Comparison of ENCODE assay signal across 21 mouse cellular contexts in the genomic region with DNA sequence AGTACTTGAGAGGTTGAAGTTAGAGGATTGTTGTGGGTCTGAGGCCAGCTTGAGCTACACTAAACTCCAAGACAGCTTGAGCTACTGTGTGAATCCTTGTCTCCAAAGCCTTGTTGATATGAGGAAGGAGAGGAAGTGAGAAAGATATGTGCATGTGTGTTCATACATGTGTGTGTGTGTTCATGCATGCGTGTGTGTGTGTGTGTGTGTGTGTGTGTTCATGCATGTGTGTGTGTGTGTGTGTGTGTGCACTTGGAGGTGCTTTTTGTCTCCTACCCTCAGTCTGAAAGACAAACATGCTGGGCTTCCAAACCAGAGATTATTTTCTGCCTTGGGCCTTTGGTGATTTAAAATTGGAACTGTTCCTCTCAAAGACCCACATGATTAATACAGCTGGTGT.
DNase-seq lines count a peak whose midpoint lies in the region; ATAC-seq lines count a peak whose summit lies in the region.
"Had no signal": no experiment of that assay in that cellular context is flagged by ENCODE, and none has a peak within 500 bp of the region (broad histone marks: within the 10 kb centered on the region; RNA-seq: fewer than 3 reads in every experiment).

No protein-coding gene starts in this region.

- no peaks in the 10 kb centered on the region for H3K27me3 ChIP-seq in midbrain, embryonic 11.5 days (ENCODE audit: control insufficient read depth, insufficient read depth, low read length)
- H3K27me3 ChIP-seq in midbrain, embryonic 14.5 days (ENCODE audit: control insufficient read depth, insufficient read depth, low read length), result no peaks in the 10 kb centered on the region
- H3K27me3 ChIP-seq in embryonic facial prominence, embryonic 15.5 days, result no peaks in the 10 kb centered on the region
- H3K27me3 ChIP-seq: forebrain, embryonic 13.5 days; forebrain, embryonic 15.5 days had no signal

- WGBS in midbrain, embryonic 11.5 days, result 94% methylated on average over 1 of the region's 1 CpGs
- 85% methylated on average over 1 of the region's 1 CpGs for WGBS in midbrain, embryonic 14.5 days
- 84% methylated on average over 1 of the region's 1 CpGs for WGBS in embryonic facial prominence, embryonic 15.5 days

- no peaks in the 10 kb centered on the region for H3K36me3 ChIP-seq in midbrain, embryonic 11.5 days (ENCODE audit: control insufficient read depth, insufficient read depth, low read length)
- H3K36me3 ChIP-seq in midbrain, embryonic 14.5 days (ENCODE audit: control insufficient read depth, insufficient read depth, low read length), result no peaks in the 10 kb centered on the region
- no peaks in the 10 kb centered on the region for H3K36me3 ChIP-seq in embryonic facial prominence, embryonic 15.5 days
- H3K36me3 ChIP-seq: forebrain, embryonic 15.5 days had no signal

- no peak for ATAC-seq in midbrain, embryonic 11.5 days (ENCODE audit: low FRiP score)
- ATAC-seq in midbrain, embryonic 14.5 days (ENCODE audit: low FRiP score, low TSS enrichment), result no peak
- ATAC-seq in embryonic facial prominence, embryonic 15.5 days (ENCODE audit: insufficient number of reproducible peaks, low FRiP score, low TSS enrichment, low read depth), result no peak
- ATAC-seq: forebrain, embryonic 13.5 days; forebrain, embryonic 15.5 days; forebrain, postnatal 0 days had no signal

- H3K4me1 ChIP-seq in midbrain, embryonic 11.5 days (ENCODE audit: control insufficient read depth, insufficient read depth, low read length), result no peaks in the 10 kb centered on the region
- no peaks in the 10 kb centered on the region for H3K4me1 ChIP-seq in midbrain, embryonic 14.5 days (ENCODE audit: control insufficient read depth, insufficient read depth, low read length)
- peaks cover 19% of the 10 kb centered on the region for H3K4me1 ChIP-seq in embryonic facial prominence, embryonic 15.5 days
- H3K4me1 ChIP-seq: forebrain, embryonic 15.5 days had no signal

- H3K27ac ChIP-seq in midbrain, embryonic 11.5 days (ENCODE audit: low read depth, low read length), result no peak overlapping the region
- no peak overlapping the region for H3K27ac ChIP-seq in midbrain, embryonic 14.5 days (replicated peaks; ENCODE audit: low read depth, low read length)
- H3K27ac ChIP-seq in embryonic facial prominence, embryonic 15.5 days (replicated peaks), result peak overlapping the region; percentile 55; the same call in 1 of the 2 replicates
- H3K27ac ChIP-seq: forebrain, embryonic 13.5 days; forebrain, embryonic 15.5 days had no signal

- no peak overlapping the region for H3K4me2 ChIP-seq in midbrain, embryonic 11.5 days
- no peak overlapping the region for H3K4me2 ChIP-seq in midbrain, embryonic 14.5 days (ENCODE audit: low read length)
- H3K4me2 ChIP-seq in embryonic facial prominence, embryonic 15.5 days (replicated peaks), result no peak overlapping the region
- H3K4me2 ChIP-seq: forebrain, embryonic 13.5 days; forebrain, embryonic 15.5 days had no signal

- no peaks in the 10 kb centered on the region for H3K9me3 ChIP-seq in midbrain, embryonic 11.5 days (ENCODE audit: control insufficient read depth, low read length)
- H3K9me3 ChIP-seq in midbrain, embryonic 14.5 days (ENCODE audit: control insufficient read depth, low read length), result no peaks in the 10 kb centered on the region
- H3K9me3 ChIP-seq in embryonic facial prominence, embryonic 15.5 days (replicated peaks), result no peaks in the 10 kb centered on the region
- H3K9me3 ChIP-seq: forebrain, embryonic 13.5 days; forebrain, embryonic 15.5 days had no signal

- no peak overlapping the region for H3K4me3 ChIP-seq in midbrain, embryonic 11.5 days (ENCODE audit: low read depth, low read length)
- H3K4me3 ChIP-seq in midbrain, embryonic 14.5 days (replicated peaks; ENCODE audit: low read depth, low read length), result no peak overlapping the region
- H3K4me3 ChIP-seq in embryonic facial prominence, embryonic 15.5 days (replicated peaks), result no peak overlapping the region
- H3K4me3 ChIP-seq: erythroblast, embryonic 14.5 days; forebrain, embryonic 13.5 days; forebrain, embryonic 15.5 days had no signal

- intact Hi-C loops in left cerebral cortex, postnatal 25 days (cut with DNase I), result no loop called here

- no peak overlapping the region for H3K9ac ChIP-seq in midbrain, embryonic 11.5 days (ENCODE audit: low read length)
- no peak overlapping the region for H3K9ac ChIP-seq in midbrain, embryonic 14.5 days (replicated peaks; ENCODE audit: low read length)
- no peak overlapping the region for H3K9ac ChIP-seq in embryonic facial prominence, embryonic 15.5 days
- H3K9ac ChIP-seq: forebrain, embryonic 13.5 days; forebrain, embryonic 15.5 days; forebrain, postnatal 0 days had no signal

- peak; percentile 60 for DNase-seq in heart, adult 11 months
- DNase-seq in heart, adult 8-10 months (ENCODE audit: low spot score), result no peak
- DNase-seq in midbrain, embryonic 11.5 days (ENCODE audit: low spot score, missing footprints), result peak; percentile 64
- DNase-seq in midbrain, embryonic 14.5 days, result no peak
- DNase-seq in fibroblast of lung, adult 2 months (ENCODE audit: low read depth), result peak; percentile 0
- no peak for DNase-seq in left cerebral cortex, postnatal 25 days (ENCODE audit: low spot score in 2 of 2)
- DNase-seq in embryo, embryonic 11 days, result no peak
- DNase-seq: adrenal gland, adult 2 months; adrenal gland, postnatal 10 days; adrenal gland, postnatal 25 days; cerebellum, adult 11 months; cerebellum, adult 18-20 months; cerebellum, adult 8-10 months; cerebellum, adult 9-11 months; cerebellum, postnatal 14 days; cerebellum, postnatal 36 days; forebrain, postnatal 0 days had no signal

Comparison
In these comparisons a context has a peak if more than half of its experiments do, and no peak if none do; other contexts are left out.
1. DNase-seq: peak in heart, adult 11 months (single experiment), midbrain, embryonic 11.5 days (single experiment) and fibroblast of lung, adult 2 months (single experiment); none in heart, adult 8-10 months (single experiment), midbrain, embryonic 14.5 days (single experiment), left cerebral cortex, postnatal 25 days (0 of 2) and embryo, embryonic 11 days (single experiment).